Mouse (Mus musculus): ENCODE results near the gene Chit1.
A peak's percentile ranks its signal among the peaks of the same experiment; 100 is the strongest.

Gene Chit1

DNA sequence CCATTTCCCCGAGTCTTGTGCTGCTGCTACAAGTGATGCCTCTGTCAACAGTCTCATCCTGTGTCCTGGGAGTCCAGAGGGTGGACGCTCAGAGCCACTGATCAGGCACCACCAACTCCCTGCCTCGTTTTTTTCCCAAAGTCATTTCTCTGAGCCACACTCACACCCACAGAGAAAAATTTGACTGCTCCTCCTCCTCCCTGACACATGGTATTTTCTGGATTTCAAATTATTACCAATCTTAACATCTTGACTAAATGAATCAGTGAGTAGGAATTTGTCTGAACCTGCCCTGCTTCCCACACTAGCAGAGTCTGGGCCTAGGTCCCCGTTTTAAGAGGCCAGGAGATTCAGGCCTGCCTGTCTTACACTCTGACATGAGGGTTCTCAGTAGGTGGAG, 81.0 kb downstream of the Chit1 start:
- DNase-seq = no peak

DNA sequence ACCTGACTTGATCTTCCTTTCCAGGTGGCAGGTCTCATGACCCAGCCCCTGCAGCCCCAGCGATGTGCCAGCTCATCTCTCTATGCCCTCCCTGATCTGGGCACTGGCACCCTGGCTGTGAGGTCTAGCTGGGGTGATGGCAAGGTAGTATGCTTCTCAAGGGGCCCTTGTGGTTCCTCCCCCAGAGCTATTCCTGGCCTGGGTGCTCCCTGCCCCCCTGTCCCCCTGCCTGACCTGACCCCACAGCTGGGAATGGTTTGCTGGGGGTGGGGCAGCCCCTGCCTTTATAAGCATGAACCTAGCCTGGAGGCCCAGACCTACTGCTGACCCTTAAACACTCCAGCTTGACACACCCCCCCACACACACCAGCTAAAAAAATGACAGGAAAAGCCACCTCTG, 82.1 kb downstream of the Chit1 start, which contains the start of gene Mybph:
Mybph (plus strand) TSS at position 323 of the 400 bp plus-strand sequence.
- no peak for DNase-seq

DNA sequence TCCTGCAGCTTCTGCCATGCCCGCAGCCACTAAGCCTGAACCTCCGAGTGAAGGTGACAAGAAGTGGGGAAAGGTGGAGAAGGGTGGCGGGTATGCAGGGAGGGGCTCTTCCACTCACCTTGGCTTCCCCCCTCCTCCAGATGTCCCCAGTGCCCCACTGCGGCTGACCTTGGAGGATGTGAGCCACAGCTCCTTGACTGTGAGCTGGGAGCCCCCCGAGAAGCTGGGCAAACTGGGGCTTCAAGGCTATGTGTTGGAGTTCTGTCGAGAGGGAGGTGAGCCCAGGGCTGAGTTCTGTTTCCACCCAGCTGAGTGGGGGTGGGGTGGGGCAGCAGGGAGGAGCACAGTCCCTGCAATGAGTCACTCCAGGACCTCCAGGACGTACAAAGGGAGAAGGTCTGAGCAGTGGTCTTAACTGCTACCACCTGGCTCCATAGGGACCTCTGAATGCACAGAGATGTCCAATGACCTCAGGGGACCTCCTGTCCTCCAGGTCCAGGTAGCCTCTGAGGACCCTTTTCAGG, 82.7 kb downstream of the Chit1 start:
- DNase-seq = no peak

DNA sequence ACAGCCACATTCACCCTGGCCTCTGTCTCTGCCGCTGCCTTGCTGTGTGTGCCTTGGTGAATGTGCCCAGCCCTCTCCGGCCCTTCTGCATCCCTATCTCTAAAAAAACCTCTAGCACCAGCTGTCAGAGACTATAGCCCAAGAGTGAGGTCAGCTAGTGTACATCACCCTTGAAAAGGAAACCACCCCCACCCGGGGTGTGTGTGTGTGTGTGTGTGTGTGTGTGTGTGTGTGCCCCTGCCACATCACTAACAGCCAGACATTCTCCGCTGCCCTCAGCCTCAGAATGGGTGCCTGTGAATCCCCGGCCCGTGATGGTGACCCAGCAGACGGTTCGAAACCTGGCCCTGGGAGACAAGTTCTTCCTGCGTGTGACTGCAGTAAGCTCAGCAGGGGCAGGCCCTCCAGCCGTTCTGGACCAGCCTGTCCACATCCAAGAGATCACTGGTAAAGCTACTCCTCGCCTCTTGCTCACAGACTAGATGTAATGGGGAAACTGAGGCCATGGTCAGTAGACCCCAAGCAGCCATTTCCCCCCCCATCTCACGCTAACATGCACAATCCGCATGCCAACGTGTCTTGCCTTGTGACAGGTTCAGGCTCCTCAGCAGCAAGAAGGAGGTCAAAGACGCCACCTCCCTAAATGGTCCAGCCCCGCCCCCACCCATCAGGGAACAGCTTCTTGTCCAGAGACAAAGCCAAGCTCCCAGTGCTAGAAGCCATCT, 83.4 kb downstream of the Chit1 start:
- DNase-seq = no peak

DNA sequence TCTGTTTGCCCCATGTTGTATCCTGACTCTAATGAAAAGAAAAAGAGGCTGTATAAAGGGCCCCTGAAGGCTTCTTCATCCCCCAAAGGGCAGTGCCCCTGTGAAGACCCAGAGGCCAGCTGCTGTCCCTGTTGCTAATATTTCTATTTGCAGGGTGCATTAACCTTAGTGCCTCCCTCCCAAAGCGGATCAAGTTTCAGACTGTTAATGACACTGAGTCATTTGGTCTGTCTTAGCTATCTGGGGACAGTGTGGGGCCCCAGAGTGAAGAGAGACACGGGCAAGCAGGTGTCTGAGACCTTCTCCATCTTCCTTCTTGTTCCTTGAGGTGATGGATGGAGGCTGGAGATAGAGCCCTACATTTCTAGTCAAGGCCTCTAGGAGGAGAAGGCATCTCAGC, 84.1 kb downstream of the Chit1 start:
- no peak for DNase-seq

DNA sequence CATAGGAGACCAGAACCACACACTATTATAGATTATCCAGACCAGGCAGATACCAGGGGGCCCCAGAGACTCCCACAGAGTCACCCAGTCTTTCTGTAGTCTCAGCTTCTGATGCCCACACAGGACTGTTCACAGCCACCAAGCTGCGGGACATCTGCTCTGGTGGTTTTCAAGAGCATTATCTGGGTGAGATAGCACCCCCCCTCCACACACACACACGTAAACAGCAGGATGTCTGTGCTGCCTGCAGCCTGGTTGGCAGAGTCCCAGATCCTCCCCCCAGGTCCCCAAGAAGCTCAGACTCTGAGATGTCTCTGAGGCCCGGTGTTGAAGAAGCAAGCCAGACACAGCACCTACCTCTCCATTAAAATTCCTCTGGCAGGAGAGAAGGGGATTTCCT, 84.5 kb downstream of the Chit1 start:
- no peak for DNase-seq

- peak; percentile 36 for DNase-seq
These were observed 84.9 kb downstream of the Chit1 start for GRCm38 (mm10) chr1:134195979-134196378.

DNA sequence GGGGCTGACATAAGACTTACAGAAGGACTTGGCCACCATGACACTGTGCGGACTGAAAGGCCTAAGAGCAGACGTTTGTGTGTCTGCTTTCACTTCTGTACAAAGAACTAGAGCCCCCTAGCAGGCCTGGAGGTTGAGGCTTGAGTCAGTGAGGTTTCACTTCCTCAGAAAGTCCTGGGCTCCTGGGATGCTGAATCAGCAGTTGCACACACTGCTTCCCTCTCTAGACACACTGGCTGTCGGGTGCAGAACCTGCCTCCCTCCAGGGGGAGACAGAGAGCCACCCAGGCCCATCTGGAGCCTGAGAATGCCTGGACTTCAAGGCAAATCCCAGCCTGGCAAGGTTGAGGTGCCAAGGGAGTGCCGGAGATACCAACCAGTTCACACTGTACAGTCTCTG, 85.3 kb downstream of the Chit1 start:
- peak; percentile 77 for DNase-seq

DNA sequence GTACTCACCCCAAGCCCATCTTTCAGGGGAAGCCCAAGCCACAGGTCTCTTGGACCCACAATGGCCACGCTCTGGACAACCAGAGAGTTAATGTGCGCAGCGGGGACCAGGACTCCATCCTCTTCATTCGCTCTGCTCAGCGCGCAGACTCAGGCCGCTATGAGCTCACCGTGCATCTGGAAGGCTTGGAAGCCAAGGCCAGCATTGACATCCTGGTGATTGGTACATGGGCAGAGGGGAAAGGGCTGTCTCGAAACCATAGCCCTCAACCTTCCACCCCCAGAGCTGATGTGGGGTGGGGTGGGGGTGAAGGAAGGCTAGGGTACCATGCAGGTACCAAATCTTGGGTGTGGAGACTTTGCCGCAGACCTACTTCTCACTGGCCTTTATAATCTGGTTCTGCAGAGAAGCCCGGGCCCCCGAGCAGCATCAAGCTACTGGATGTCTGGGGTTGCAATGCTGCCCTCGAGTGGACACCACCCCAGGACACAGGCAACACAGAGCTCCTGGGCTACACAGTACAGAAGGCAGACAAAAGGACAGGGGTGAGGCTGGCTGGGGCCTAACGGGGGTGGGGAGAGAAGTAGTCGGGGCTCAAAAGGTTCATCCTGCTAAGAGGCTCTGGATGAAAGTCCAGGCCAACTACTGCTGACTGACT, 86.4 kb downstream of the Chit1 start:
- no peak for DNase-seq

- DNase-seq = no peak
These were observed 87.4 kb downstream of the Chit1 start for GRCm38 (mm10) chr1:134198197-134198995.

DNA sequence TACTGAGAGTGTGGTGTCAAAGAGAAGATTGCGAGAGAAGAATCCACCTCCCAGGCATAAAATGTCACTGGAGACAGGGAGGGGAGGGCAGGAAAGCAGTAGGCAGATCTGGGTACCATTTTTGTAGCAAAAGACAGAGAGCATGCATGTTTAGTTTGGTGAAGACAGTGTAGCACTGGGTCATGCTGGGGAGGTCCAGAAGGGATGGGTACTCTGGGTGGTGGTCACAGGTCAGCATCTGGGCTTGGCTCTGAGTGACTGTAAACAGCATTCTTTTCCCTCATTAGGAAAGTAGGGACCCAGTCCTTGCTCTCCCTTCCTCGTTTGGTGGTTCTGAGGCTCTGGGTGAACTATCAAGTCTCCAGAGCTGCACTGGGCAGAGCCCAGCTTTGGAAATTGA, 89.4 kb downstream of the Chit1 start:
- no peak for DNase-seq

All from lung, postnatal 14 days (tissue).